Mouse (Mus musculus) neutrophil, adult 5-6 weeks (primary cell): ENCODE results near the gene Thtpa. TPM values are rescaled to one million over a fixed set of nuclear protein-coding genes. Genes with fewer than 3 reads are reported as not detected.

Experiments
- ATAC-seq: fragments of 151-379, 151-347 bp; 2 replicates; pipeline ENCODE4 v1.8.0; 2017; ENCODE audit warnings: mild to moderate bottlenecking, moderate TSS enrichment; ENCODE audit not compliant: insufficient number of reproducible peaks, poor library complexity, low FRiP score, severe bottlenecking; ENCODE audit errors: extremely low read depth
- total RNA-seq: library from RNA; stranded (forward); fragments of 200-1000 nt; gene quantifications from 2 replicates; pipeline ENCODE4 v1.2.3, GENCODE M21; 2017

The Thtpa gene
- total RNA-seq = 5.2 TPM in 2 replicates

DNA sequence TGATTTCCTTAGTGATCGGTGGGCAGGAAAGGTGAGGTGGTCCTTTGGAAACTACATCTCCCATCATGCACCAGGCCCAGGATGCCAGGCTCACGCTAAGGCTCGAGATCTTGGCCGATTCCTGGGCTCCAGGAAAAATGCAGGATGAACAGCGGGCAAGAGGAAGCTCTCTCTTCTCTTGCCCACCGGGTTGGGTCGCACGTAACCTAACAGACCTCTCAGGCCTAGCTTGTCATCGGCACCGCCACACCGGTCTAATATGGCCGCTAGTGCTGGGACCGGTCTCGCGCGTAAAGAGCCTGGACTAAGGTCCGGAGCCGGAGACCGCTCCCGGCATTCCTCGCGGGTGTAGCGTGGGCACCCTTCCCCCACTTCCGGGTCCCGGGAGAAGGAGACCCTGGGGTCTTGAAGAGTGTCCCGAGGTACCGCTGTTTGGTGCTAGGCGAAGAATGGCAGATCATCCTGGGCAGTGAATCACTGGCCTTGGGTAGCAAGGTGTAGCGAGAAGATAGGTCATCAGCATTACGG is at the start of gene Thtpa:
Gene Thtpa (plus strand): TSS at position 81 of the 528 bp plus-strand sequence.
- no peak for ATAC-seq

DNA sequence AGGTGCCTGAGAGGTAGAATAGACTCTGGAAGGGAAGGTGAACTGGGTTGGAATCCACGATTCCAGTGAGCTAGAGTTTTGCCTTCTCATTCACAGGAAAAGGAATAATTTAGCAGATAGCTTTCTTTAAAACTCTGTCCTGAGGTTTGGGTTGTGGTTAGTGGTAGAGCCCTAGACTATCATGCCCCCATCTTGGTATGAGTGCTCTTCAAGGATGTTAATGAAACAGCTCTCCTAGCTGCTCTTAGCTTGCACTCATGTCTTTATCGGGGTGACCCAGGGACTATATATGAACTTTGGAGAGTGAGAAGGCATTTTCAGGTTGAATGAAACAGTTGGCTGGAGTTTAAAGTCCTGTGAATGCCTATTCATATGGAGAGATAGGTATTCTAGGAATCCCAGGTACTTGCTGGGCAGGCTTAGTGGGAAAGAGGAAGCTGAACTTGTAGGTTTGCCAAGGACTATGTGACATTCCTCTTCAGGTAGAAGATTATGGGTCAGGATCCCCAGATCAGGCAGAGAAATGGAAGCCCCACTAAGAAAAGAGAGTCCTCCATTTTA is 46.5 kb upstream of the Thtpa start:
- no peak for ATAC-seq

DNA sequence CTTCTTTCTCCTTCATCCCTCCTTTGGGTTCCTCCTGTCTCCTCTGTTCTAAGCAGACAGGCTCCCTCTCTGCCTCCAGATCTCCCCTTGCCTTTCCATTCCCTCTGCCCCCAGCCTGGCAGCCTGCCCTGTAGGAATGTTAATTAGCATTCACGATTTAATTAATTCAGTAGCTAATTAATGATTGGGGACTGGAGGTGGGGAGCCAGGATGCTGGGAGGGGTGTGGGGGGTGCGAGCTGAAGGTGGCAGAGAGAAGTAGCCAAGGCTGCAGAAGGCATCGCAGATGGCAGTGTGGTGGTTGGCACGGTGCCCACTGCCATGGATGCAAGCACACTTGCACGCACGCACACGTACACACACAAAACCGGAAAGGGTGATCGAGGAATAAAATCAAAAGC is 42.1 kb upstream of the Thtpa start:
- no peak for ATAC-seq

DNA sequence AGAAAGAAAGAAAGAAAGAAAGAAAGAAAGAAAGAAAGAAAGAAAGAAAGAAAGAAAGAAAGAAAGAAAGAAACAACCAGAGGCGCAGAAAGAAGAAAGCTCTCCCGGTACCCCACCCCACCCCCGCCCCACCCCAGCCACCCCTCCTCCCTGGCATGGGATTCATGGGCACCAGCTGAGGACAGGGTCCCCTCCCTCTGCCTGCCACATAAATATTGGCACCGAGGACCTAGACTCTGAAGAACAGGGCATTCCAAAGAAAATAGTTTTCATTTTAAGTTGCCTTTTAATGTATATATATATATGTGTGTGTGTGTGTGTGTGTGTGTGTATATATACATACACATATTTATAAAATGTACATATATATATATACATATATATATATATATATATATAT is 41.5 kb upstream of the Thtpa start:
- ATAC-seq = no peak

DNA sequence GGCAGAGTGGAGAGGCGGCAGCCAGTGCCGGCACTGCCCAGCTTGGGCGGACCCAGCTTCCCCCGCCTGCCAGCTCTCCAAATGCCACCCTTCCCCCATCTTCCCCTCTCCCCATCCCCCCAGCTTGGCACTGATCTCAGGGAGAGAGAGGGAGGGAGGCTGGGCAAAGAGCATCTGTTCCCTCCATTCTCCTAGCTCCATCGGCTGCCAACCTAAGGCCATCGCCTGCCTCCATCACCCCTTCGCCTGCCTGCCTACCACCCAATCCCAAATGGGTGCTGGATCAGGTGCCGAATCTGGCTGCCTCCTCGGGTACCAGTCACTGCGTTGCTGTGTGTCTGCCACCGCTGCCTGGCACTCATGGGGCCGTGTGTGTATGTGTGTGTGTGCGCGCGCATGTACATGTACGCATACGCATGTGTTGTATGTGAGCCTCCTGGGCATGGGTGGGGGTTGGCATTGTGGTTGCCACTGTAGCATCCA is 40.8 kb upstream of the Thtpa start:
- no peak for ATAC-seq

DNA sequence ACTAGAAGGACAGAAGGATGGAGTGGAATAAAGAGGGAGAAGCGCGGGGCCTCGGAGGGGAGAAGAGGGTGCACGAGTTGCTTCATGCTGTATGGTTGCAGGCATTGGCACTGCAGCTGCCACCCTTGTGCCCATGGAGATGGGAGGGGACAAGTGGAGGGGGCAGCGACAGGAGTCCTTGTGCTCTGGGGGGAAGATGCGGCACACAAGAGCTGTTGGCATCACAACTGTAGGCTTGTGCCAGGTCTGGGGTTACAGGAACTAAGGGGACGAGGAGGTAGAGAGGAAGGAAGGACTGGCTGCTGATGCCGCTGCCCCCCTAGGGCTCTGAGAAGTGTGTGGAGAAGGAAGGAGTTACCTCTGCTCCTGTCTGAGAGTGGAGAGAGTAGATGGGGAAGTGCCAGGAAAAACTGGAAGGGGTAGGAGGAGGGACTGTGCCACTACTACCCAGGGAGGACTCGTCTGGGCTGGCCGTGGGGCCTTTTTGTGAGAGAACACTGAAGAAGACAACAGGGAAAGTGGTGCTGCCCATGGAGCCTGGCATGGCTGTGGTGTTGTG is 40.3 kb upstream of the Thtpa start:
- ATAC-seq = no peak

DNA sequence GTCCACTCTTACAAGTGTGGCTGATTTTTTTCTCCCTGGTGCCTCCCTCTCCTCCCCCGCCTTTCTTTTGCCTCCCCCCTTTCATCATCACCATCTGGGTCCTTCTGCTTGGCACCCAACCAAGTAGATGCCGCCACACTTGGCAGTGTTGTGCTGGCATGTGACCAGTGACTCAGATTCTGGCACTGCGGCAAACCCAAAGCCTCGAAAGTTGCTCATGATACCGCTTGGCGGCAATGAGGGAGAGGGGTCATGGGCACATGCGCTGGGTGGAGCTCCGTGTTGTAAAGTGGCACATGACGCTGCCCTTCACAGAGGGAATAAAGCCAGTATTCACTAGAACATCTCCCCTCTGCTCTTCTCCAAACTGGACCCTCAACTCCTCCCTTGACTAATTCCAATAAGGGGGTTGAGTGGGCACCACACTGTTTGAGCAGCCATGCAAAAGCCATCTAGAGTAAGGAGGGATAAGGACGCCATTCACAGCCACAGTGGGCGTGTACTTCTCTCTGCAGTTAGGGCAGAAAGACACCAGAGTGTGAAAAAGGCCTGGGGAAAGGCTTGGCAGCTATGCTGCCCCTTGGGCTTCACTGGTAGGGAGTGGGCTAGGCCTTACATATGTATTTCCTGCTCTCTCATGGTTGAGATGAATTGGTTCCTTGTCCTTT is 39.3 kb upstream of the Thtpa start:
- ATAC-seq = no peak

DNA sequence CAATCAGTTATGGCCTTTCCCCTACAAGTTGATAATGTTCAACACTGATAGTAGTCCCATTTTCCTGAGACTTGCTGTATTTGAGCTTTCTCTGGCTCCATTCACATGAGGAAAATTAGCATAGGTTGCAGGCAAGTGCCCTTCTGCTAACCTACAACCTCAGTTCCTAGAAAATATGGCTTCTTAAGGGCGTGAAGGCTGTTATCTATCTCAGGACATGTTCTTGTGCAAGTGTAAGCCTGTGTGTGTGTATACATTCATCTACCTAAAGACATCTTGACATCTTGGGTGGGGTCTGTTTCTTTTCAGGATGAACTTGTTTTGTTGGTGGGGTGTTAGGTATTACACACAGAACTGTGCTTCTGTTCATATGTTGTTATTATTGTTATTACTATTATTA is 35.6 kb upstream of the Thtpa start:
- ATAC-seq = no peak

DNA sequence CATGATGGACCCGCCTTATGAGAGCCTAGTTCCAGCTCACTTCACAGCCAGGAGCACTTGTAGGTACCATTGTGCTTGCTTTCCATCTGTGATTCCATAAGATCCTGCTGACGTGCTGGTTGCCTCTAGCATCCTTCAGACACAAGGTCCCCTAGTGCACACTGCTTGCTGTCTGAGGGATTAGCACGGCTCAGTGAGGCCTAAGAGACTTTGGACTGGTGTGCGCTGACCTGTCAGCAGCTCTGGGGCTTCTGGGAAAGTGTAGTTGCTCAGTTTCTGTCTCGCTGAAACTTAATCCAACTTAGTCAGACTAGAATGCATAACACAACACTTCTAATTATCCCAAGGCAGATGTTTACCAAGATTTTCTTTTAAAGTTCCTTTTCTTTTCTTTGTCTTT is 34.7 kb upstream of the Thtpa start:
- no peak for ATAC-seq

DNA sequence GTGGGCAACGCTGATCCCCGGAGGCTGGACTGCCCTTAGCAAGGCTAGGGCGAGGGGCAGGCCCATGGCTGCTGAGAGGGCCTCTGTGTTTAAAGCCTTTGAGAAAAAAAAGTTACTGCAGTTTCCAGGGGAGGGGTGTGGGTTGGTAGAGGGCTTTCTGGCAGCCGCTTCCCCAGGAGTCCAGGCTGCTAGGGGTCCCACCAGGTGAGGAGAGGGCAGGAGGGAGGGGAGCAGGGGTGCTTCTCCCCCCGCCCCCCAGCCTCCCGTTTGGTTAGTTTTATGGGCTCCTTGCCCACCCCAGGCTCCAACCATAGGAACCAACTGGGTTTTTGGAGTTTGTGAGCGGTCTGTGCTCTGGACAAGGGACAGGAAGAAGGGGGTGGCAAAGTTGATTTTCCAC is 32.7 kb upstream of the Thtpa start:
- ATAC-seq = no peak

DNA sequence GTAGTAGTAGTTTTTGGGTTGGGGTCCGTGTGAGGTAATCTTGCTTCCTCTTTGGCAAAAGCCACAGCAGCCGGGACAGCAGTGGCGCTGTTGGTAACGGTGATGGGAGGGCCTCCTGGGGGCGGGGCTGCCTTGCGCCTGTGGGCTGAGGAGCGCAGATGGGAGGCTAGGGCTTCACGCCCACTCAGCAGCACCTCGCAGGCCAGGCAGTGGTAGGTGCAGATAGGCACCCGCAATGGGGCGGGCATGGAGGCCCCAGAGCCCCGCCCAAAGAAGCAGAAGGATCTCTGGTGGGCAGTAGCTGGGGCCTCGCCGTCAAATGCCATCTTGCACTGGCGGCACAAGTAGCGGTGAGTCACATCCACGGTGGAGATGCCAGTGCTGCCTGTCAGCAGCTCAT is 32.0 kb upstream of the Thtpa start:
- no peak for ATAC-seq

DNA sequence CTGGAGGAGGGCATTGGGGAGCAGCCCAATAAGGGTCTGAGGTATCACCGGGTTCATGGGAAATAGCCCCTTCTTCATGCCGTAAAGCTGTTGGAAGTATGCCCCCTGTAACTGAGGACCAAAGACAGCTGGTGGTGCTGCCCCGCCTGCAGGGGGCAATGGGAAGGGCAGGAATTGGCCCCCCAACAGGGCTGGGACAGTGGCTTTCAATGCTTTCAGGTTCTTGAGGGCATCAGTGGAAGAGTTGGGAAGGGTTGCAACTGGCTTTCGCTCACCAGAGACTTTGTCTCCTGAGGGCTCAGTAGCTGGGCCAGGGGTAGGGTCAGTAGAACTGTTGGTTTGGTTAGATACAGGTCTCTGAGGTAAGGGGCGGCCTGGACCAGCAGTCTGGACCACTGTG is 31.5 kb upstream of the Thtpa start:
- ATAC-seq = no peak

DNA sequence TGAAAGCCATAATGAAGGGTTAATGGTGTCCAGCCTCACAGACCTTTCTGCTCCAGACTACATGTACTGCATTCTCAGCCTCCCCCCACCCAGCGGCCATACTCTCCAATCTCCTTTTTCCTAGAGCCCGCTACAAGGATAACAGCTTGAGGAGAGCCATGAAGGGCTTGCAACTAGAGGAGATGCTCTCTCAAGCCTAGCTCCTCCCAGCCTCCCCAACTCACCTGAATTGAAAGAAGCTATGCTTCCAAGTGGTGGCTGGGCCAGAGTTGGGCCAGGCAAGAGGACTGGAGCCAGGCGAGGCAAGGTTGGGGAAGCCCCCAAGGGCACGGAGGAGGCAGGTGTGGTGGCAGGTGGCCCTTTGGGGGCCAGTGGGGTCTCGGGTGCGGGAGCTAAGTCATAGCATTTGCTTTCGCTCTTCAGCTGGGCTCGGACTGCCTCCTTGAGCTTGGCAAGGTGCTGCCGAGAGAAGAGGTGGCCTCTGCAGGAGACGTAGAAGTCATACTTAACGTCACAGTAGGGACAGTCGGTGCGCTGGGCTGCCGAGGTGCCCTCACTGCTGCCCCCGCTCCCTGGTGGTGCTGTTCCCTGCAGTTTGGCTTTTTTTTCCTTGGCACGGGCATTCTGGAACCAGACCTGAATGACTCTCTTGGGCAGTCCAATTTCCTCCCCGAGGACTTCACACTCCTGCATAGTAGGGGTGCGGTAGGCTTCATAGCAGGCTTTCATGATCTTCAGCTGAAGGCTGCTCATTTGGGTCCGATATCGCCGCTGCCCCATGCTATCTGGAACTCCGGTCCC is 30.8 kb upstream of the Thtpa start:
- no peak for ATAC-seq

DNA sequence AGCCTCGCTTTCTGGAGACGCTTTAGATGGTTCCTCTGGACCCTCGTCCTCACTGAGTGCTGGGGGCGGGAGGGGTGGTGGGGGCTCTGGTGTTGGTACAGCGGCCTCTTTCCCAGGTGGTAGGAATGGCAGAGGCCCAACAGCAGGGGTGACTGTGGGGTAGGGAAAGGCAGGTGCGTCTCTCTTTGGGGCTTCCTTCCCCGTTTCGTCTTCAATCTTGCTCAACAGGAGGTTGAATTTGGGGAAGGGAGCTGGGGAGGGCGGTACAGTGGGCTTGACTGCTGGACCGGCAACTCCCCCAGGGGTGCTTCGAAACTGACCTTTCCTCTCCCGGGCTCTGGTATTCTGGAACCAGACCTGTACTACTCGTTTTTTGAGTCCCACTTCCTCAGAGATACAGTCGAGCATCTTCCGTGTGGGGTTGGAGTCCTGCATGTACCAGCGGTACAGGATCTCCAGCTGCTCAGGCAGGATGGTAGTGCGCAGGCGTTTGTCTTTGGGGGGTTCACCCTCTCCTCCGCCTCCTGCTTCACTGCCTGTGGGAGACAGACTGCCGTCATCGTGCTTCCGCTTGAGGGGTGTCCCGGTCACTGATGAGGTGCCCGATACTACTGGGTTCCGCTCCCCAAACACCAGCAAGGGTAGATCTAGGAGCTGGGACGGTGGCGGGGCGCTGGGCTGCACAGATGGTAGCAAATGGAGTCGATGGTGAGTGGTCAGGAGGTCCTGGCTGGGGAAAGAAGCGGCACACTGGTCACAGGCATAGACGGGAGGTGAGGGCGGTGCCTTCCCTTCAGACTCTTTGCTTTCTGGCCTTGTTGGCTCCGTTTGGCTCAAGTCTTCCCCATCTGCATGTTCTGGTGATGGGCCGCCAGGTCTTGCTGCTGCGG is 29.9 kb upstream of the Thtpa start:
- ATAC-seq = no peak

DNA sequence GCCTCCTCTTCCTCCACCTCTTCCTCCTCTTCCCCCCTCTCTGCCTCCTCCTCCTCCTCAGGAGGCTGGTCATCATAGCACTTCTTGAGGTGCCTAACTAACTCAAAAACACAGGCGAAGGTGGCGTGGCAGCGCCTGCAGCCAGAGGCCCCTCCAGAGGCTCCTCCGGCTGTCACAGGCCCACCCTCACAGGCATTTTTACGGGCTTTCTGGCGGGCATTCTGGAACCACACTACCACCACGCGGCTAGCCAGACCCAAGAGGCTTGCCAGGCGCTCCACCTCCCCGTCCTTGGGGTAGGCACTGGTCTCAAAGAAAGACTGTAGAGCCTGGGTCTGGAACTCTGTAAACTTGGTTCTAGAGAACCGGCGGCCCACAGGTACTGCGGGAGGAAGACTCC is 29.2 kb upstream of the Thtpa start:
- no peak for ATAC-seq

DNA sequence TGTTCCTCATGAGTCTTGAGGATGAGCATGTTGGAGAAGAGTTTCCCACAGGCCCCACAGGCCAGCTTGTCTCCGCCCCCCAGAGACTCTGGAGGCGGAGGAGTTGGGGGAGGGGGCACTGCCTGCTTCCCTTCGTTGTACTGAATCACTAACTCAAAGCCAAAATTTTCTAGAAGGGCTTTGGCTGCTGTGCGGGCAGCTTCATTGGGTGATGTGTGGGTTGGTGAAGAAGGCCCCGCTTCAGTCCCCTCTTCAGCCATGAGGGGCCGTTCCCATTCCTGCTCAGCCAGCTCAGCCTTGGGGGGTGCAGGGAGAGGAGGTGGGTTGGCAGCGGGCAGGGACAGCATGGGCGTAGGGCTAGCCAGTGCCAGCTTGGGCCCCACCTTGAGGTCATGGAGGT is 28.5 kb upstream of the Thtpa start:
- ATAC-seq = no peak

DNA sequence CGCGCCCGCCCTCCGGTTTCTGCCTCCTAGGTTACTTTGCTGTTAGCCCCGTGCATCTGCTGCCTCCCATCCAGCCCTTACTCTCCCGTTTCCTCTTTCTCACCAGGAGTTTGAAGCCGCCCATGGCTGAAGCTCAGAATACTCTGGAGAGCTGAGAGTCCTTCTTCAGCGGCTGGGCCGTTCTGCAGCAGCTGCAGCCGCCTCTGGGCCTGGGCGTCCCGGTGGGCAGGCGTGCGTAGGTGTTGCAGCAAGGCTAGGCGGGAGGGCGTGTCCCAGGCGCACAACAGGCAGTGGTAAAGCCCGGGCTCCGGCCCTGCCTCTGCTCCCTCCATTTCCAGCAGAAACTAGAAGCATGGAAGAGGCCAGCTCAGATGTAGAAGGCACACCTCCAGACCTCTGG is 22.8 kb upstream of the Thtpa start:
- no peak for ATAC-seq

DNA sequence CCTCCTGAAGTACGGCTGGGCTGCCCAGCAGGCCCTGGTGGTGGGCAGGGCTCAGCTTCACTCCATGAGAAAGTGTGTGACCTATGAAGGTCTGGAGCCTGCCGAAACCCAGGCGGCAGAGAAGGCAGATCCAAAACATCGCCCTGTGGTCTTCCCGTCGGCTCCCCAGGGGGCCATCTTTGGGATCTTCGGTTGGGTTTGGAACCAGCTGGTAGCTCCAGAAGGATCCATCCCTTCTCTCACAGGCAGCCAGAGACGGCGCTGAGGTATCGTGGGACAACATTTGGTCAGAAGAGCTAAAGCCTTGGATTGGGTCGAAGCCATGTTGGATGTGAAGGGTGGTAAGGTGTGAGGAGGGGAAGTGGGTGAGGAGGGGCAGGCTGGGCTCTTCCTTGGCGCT is 20.2 kb upstream of the Thtpa start:
- no peak for ATAC-seq

DNA sequence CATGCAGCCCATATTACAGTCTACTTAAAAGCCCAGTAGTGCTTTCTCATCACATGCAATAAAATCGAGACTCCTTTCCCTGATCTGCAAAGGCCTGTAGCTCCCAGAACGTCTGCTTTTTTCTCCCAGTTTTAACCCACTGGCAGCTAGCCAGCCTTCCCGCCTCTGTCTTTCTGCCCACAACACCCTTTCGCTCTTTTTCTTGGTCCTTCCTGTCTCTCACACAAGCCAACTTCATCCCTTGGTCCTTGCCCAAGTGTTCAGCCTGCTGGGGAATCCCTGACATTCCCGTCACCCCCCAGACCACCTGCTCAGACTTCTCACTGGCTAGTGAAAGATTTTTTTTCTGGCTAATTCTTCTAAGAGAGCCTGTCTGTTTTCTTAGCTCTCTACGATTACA is 18.4 kb upstream of the Thtpa start:
- no peak for ATAC-seq
